ENCODE assay signal across 8 mouse cellular contexts in the genomic region with DNA sequence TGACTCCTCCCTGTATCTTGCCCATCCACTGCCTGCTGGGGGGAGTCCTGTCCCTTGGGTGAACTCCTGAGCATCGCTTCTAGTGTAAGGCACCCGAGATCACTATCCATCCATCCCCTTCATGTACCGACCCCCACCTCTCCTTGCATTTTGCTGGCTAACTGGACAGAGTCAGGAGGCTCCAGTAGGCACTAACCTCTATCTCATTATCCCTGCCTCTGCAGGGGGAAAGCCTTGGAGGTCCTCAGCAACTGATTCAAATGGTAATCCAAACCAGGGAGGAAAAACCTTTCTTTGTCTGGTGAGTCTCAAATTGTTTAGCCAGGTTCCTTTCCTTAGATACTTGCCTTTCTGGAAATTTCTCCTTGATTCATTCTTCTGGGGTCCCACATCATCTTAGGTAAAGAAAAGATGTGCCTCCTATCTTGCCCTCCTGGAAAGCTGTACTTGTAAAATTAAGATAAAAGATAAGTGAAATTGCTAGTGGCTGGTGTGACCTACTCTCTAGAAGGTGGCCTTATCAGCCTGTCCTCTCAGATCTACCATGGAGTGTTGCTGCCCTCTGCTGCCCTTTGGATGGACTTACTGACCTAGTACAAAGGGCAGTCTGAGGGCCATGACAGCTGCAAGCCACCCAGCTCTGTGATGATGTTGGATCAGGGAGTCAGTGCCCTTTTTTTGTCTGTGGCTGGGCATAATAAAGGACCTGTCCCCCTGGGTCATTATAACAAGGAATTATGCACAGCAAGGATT. TPM values are rescaled to one million over a fixed set of nuclear protein-coding genes. Genes with fewer than 3 reads are reported as not detected.
DNase-seq lines count a peak whose midpoint lies in the region; ATAC-seq lines count a peak whose summit lies in the region.

No protein-coding gene starts in this region.

- 59% methylated on average over 3 of the region's 3 CpGs for WGBS in liver, embryonic 11.5 days
- WGBS in neural tube, embryonic 12.5 days = 64% methylated on average over 3 of the region's 3 CpGs

- H3K27me3 ChIP-seq in liver, embryonic 11.5 days (replicated peaks; ENCODE audit: control insufficient read depth, insufficient read depth, low read length) = no peaks in the 10 kb centered on the region; the same call in 1 of the 2 replicates
- no peaks in the 10 kb centered on the region for H3K27me3 ChIP-seq in neural tube, embryonic 12.5 days (replicated peaks)

- no peaks in the 10 kb centered on the region for H3K9me3 ChIP-seq in liver, embryonic 11.5 days (ENCODE audit: control insufficient read depth, low read length)
- H3K9me3 ChIP-seq in neural tube, embryonic 12.5 days = no peaks in the 10 kb centered on the region

- H3K4me2 ChIP-seq in liver, embryonic 11.5 days = no peak overlapping the region
- H3K4me2 ChIP-seq in neural tube, embryonic 12.5 days (replicated peaks) = no peak overlapping the region

- peak; percentile 25 for DNase-seq in 3134 (ENCODE audit: extremely low read depth, insufficient read length, low spot score)
- DNase-seq in NIH3T3 (ENCODE audit: low read depth) = peak; percentile 81
- DNase-seq in cerebellum, postnatal 10 days = peak; percentile 89 to 90
- DNase-seq in gonadal fat pad, adult 2 months (ENCODE audit: low read depth) = peak; percentile 2
- peak; percentile 84 for DNase-seq in kidney, postnatal 10 days
- DNase-seq in liver, embryonic 11.5 days (ENCODE audit: low spot score) = peak; percentile 55
- DNase-seq in thymus, adult 18-20 months = peak; percentile 21 to 40

- ATAC-seq in liver, embryonic 11.5 days (replicated peaks; ENCODE audit: low FRiP score) = no peak
- ATAC-seq in neural tube, embryonic 12.5 days (ENCODE audit: low FRiP score, low read depth) = peak; percentile 74; the same call in 1 of the 2 replicates

- H3K27ac ChIP-seq in liver, embryonic 11.5 days (ENCODE audit: low read depth, low read length) = no peak overlapping the region
- H3K27ac ChIP-seq in neural tube, embryonic 12.5 days = no peak overlapping the region

- no peaks in the 10 kb centered on the region for H3K36me3 ChIP-seq in liver, embryonic 11.5 days (ENCODE audit: control insufficient read depth, insufficient read depth, low read length)
- no peaks in the 10 kb centered on the region for H3K36me3 ChIP-seq in neural tube, embryonic 12.5 days

- no peak overlapping the region for H3K4me3 ChIP-seq in liver, embryonic 11.5 days (ENCODE audit: low read depth, low read length)
- no peak overlapping the region for H3K4me3 ChIP-seq in neural tube, embryonic 12.5 days

- H3K4me1 ChIP-seq in liver, embryonic 11.5 days (replicated peaks; ENCODE audit: control insufficient read depth, insufficient read depth, low read length) = no peaks in the 10 kb centered on the region
- H3K4me1 ChIP-seq in neural tube, embryonic 12.5 days = no peaks in the 10 kb centered on the region

- H3K9ac ChIP-seq in liver, embryonic 11.5 days (ENCODE audit: low read depth, low read length) = no peak overlapping the region
- no peak overlapping the region for H3K9ac ChIP-seq in neural tube, embryonic 12.5 days

RNA-seq across cellular contexts. Expression of a gene that starts 7.3 kb away (rescaled TPM):
- not detected in 2 replicates for polyA plus RNA-seq in gonadal fat pad, adult 2 months (2012; rRNA removed)
- polyA plus RNA-seq in liver, embryonic 11.5 days (2014; fragmentation: Nextera tagmentation; extraction: Ambion mirVana) = not detected in 2 replicates
- polyA plus RNA-seq in neural tube, embryonic 12.5 days (2016; fragmentation: Nextera tagmentation; extraction: Ambion mirVana) = not detected in 2 replicates

RNA-seq across cellular contexts. Expression of a gene that starts 10.3 kb away (rescaled TPM):
- not detected in 2 replicates for polyA plus RNA-seq in gonadal fat pad, adult 2 months (2012; rRNA removed)
- polyA plus RNA-seq in liver, embryonic 11.5 days (2014; fragmentation: Nextera tagmentation; extraction: Ambion mirVana) = not detected in 2 replicates
- not detected in 2 replicates for polyA plus RNA-seq in neural tube, embryonic 12.5 days (2016; fragmentation: Nextera tagmentation; extraction: Ambion mirVana)

RNA-seq across cellular contexts. Expression of a gene that starts 46.8 kb away (rescaled TPM):
- 0.69 and 0.82 TPM in 2 replicates for polyA plus RNA-seq in gonadal fat pad, adult 2 months (2012; rRNA removed)
- 2.2 and 2.3 TPM in 2 replicates for polyA plus RNA-seq in liver, embryonic 11.5 days (2014; fragmentation: Nextera tagmentation; extraction: Ambion mirVana)
- 29.9 and 30.8 TPM in 2 replicates for polyA plus RNA-seq in neural tube, embryonic 12.5 days (2016; fragmentation: Nextera tagmentation; extraction: Ambion mirVana)

Comparison
In these comparisons a context has a peak if more than half of its experiments do, and no peak if none do; other contexts are left out.
1. DNase-seq: peak in every context shown above with its lines; median percentile 90 in cerebellum, postnatal 10 days; 84 in kidney, postnatal 10 days; 81 in NIH3T3; 55 in liver, embryonic 11.5 days; 30 in thymus, adult 18-20 months; 25 in 3134; 2 in gonadal fat pad, adult 2 months.